Mouse (Mus musculus) activated CD4-positive, CD25-positive, alpha-beta regulatory T cell, adult 4 months (primary cell): ENCODE results near the gene Arfip1. TPM values are rescaled to one million over a fixed set of nuclear protein-coding genes. Genes with fewer than 3 reads are reported as not detected.
"Not testable (repeated sequence)": the region's sequence is repeated elsewhere in the genome, so short reads cannot be mapped to it uniquely, and the experiment has no call there.

Source experiments
- ATAC-seq: one replicate; pipeline ENCODE4 v1.8.0; 2017
- polyA plus RNA-seq, 2 experiments: library from polyadenylated mRNA; unstranded; fragments of 100-300 nt; shearing (Covaris generic); gene quantifications; one replicate each; pipeline ENCODE4 v1.2.1; 2017

Gene Arfip1
- polyA plus RNA-seq, 2 experiments from 2014 or later, result 39.7 to 49.0 TPM

DNA sequence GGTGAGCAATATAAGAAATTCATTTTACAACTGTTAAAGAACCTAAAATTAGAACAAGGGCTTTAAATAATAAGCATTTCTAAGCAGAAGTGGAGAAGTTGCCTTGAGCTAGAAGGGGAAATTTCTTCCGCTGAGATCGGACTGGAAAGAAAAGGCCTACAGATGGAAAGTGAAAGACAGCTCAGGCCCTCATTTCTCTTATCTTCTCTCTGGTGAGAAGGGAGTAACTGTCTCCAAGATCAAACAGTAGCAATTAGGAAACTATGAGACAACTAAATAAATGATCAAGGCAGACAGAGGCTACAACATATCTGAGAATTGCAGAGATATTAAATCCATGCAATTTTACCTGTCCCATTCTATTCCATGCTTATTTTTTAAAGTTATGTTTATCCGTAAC, 11.9 kb downstream of the Arfip1 start:
- peak; percentile 70 for ATAC-seq

GRCm38 (mm10) chr3:84569587-84569986, 12.8 kb downstream of the Arfip1 start:
- ATAC-seq, result peak; percentile 77

GRCm38 (mm10) chr3:84568540-84568939, 13.9 kb downstream of the Arfip1 start:
- no peak for ATAC-seq

GRCm38 (mm10) chr3:84563415-84563814, 19.0 kb downstream of the Arfip1 start:
- no peak for ATAC-seq

- not testable (repeated sequence) for ATAC-seq
Measured at GRCm38 (mm10) chr3:84562911-84563310, 19.5 kb downstream of the Arfip1 start.

- no peak for ATAC-seq
Measured at GRCm38 (mm10) chr3:84558301-84558700, 24.1 kb downstream of the Arfip1 start.

DNA sequence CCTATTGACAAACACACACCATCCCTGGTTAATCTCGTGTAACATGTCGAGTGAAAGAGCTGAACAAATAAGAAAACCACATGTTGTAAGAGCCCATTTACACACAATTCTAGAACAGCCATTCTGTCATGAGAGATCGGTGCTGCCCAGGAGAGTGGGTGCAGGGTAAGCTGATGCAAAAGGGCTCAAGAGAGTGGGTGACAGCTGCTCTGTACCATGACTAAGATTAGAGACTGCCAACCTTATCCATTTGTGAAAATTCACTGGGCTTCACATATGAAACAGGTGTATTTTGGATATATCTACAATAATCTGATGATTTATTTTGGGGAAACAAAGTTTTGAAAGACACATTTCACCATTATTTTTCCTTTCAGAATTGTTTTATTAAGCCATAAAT, 26.6 kb downstream of the Arfip1 start:
- ATAC-seq, result no peak

DNA sequence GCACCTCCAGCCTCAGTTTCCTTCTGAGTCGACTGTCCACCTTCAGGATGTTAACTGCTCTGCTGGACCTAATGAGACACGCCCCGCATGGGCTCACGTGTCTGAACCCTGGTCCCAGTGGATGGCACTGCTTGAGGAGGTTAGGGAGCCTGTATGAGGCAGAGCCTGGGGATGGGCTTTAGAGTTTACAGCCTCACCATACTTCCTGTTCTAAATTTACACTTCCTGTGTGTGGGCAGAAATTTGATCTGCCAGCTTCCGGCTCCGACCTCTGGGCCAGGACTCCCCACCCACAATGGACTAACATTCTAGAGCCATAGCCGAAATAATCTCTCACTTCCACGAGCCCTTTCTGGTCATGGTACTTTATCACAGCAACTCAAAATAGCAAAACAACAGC, 35.2 kb downstream of the Arfip1 start:
- peak; percentile 85 for ATAC-seq

GRCm38 (mm10) chr3:84542450-84542849, 40.0 kb downstream of the Arfip1 start:
- peak; percentile 21 for ATAC-seq

GRCm38 (mm10) chr3:84541881-84542280, 40.5 kb downstream of the Arfip1 start:
- no peak for ATAC-seq

GRCm38 (mm10) chr3:84540640-84541039, 41.8 kb downstream of the Arfip1 start:
- no peak for ATAC-seq

DNA sequence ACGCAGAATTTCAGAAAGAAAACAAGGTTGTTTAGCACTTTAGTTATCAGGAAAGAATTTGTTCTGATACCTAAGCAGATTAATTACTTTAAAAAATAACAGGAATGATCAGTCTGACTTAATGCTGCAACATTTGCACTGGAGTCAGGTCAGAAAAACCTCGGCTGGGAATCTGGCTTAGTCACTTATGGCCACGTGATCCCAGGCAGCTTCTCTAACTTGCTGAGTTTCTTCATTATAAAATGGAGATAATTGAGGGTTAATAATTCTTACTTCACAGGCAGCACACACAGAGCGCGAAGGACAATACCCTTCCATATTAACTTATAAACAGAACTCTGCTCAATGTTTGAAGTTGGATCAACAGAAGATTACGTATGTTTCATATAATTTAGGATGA, 45.4 kb downstream of the Arfip1 start:
- no peak for ATAC-seq

GRCm38 (mm10) chr3:84533227-84533626, 49.2 kb downstream of the Arfip1 start:
- no peak for ATAC-seq

GRCm38 (mm10) chr3:84529021-84529420, 53.4 kb downstream of the Arfip1 start:
- no peak for ATAC-seq

- no peak for ATAC-seq
Measured at GRCm38 (mm10) chr3:84524952-84525351, 57.5 kb downstream of the Arfip1 start.

DNA sequence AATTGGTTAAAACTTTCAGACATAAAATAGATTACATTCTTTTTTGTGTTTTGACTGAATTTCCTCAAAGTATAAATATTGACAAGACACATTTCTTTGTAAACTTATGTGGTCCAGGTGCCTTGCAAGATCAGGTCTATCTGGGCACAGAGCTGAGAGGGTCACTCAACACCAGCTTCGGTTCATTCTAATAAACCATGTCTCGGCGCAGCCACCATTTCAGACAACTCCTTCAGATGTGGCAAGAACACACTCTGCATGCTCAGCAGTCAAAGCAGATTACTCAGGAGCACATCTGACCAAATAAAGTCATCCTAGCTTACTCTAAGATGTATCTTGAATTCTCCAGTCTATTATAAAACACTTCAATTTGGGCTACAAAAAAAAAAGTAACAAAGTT, 66.3 kb downstream of the Arfip1 start:
- ATAC-seq, result no peak

DNA sequence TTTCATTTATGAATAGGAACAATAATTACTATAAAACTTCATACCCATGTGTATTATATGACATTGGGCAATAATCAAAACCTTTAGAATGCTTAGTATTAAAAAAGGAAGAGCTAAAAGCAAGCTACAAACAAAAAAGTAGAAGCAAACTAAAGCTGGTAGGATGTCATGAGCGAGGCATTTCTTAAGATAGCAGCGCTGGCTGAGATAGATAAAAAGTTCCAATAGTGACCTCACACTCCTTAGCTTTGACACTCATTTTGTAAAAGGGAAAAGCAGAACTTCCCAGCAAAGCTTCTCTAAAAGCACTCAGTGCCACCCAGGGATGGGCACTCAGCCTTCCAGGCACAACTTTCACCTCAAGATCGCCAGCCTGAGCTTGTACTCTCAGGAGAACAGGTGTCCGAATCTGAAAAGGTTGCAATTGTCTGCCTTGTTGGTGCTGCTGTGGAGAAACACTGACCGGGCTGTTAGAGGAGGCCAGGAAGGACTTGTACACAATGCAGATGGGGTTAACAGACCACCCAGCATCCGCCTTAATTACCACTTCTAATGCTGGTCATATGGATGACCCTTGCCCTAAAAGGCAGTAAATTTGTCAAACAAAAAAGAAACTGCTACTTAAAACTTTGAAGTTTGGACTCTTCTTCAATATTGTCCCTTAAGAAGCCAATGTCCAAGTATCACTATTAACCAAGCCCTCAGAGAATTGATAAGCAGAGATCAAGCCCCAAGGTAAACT, 69.5 kb downstream of the Arfip1 start:
- no peak for ATAC-seq

DNA sequence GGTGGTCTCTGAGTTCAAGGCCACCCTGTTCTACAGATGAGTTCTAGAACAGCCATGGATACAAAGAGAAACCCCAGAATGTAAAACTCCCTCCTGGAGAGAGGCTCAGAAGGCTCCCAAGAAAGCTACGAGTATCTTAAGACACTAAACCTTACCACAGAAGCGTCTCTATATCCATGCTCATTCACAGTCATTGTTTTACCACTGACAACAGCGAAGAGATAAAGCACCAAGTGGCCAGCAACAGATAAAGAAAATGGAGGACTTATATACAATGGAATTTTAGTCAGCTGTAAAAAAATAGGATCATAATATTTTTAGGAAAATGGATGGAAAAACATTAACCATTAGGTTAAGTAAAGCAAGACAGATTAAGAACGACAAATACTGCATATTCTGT, 77.2 kb downstream of the Arfip1 start:
- no peak for ATAC-seq

DNA sequence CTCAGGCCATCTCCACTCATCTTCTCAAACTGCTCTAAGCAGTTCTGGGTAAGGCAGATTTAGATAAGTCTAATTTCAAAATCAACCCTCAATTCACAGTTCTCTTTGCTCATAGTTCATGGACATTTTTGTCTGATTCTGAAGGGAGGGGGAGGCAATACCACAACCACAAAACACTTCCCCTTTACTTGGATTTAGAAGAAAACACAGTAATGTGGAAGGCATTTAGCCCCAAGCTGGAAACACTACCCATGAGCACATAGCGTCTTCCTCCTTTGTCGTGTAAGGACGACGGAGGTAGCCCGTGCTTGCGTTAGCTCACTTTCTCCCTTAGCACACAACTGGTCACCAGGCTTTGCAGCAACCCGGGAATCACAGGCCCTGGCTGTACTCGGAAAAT, 78.1 kb downstream of the Arfip1 start:
- ATAC-seq, result no peak

- no peak for ATAC-seq
Measured at GRCm38 (mm10) chr3:84502101-84502500, 80.3 kb downstream of the Arfip1 start.

DNA sequence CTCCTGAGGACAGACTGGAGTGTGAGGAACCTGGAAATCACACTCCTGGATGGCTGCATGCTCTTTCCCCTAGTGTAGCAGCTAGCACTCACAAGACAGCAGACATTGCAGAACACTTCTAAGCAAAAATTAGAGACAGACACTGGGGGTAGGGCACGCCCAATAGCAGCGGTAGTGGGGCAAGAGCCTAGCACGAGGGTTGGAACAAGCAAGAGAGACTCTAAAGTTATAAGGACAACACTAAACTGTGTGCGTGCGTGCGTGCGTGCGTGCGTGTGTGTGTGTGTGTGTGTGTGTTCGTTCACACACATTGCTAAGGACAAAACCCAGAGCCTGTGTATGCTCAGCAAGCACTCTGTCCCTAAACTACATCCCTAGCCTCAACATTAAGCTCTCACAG, 81.9 kb downstream of the Arfip1 start:
- ATAC-seq, result no peak

GRCm38 (mm10) chr3:84497718-84498117, 84.7 kb downstream of the Arfip1 start:
- no peak for ATAC-seq

DNA sequence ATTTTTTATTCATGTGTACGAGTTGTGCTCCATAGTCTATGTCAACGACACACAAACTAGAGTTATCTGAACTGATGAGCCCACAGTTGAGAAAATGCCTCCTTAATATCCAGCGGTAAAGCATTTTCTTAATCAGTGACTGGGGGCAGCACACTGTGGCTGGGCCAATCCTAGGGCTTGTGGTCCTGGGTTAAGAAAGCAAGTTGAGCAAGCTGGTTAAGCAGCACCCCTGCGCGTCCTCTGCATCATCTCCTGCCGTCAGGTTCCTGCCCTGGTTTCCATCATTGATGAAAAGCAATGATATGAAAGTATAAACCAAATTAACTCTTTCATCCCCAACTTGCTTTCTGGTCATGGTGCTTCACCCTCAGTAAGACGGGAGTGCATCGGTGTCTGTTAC, 89.8 kb downstream of the Arfip1 start:
- ATAC-seq, result no peak

DNA sequence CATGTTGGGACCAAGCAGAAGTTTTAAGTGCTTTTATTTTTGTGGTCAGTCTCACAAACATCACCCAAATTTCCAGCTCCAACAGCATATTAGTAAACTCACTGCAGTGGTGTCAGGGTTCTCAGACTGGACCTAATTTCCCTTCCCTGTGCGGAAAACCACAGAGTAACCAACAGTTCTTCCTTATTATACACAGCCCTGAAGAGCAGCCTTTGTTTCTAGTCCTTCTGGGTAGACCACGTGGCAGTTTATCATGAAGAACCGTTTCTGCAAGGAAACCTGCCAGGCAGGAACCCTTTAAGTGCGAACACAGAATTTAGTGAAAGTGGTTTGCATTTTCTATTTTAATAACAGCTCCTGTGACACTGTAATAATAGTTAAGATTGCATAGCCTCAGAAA, 90.3 kb downstream of the Arfip1 start:
- no peak for ATAC-seq

DNA sequence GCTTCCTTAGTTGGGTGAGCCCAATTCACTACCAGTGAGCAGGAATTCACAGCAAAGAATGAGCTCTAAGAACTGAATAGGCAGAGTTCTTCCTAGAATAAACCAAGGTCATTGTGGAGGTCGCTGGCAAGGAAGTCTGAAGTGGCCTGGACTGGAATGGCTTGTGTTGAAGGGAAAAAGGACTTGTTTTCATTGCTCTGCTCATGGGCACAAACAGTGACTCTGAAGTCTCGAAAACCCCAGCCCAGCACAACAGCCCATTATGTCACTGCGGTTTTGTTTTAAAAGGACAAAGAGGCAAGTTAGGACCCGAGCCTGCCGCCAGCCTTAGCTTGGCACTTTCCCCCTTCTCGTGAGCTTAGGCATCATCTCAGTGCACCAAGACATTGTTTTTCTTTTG, 93.7 kb downstream of the Arfip1 start:
- ATAC-seq, result no peak
